Mouse (Mus musculus): Measurements from ENCODE around the gene Senp5. TPM values are rescaled to one million over a fixed set of nuclear protein-coding genes. Genes with fewer than 3 reads are reported as not detected.
"Not testable (repeated sequence)": the region's sequence is repeated elsewhere in the genome, so short reads cannot be mapped to it uniquely, and the experiment has no call there.

Gene Senp5
- polyA plus RNA-seq, 1 experiment from 2014 or later = 9.8 TPM

DNA sequence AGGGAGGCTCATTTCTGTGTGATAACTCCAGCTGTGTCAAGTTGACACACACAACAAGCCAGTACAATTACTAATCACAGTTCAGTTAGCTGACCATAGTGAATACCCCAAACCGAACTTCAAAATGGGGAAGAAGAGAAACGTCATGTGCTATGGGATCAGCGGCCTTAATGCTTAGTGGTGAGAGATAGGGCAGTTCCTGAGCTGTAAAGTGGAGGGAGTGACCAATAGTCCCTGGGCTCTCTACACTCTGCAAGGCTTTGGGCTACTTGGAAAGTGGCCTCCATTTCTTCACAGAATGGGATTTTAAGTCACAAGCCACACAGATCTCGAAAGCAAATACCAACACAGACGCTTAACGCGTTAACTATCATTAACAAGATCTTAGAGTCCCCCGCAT is 55.8 kb downstream of the Senp5 start:
- peak overlapping the region; percentile 93 for H3K4me2 ChIP-seq
- H3K9me3 ChIP-seq (replicated peaks; ENCODE audit: control insufficient read depth, low read length) = no peaks in the 10 kb centered on the region
- ATAC-seq (replicated peaks; ENCODE audit: insufficient number of reproducible peaks, low FRiP score, low TSS enrichment) = no peak
- peak overlapping the region; percentile 96; the same call in 1 of the 2 replicates for H3K27ac ChIP-seq (ENCODE audit: low read depth, low read length)
- peak overlapping the region; percentile 98 for H3K9ac ChIP-seq (ENCODE audit: low read depth, low read length)
- H3K4me1 ChIP-seq (ENCODE audit: control insufficient read depth, insufficient read depth, low read length) = peaks cover 16% of the 10 kb centered on the region
- H3K27me3 ChIP-seq (ENCODE audit: control insufficient read depth, insufficient read depth, low read length) = no peaks in the 10 kb centered on the region
- H3K4me3 ChIP-seq (ENCODE audit: low read depth, low read length) = peak overlapping the region; percentile 85
- 25% methylated on average over 8 of the region's 8 CpGs for WGBS (ENCODE audit: insufficient replicate concordance)
- no peaks in the 10 kb centered on the region for H3K36me3 ChIP-seq (ENCODE audit: control insufficient read depth, insufficient read depth, low read length)

DNA sequence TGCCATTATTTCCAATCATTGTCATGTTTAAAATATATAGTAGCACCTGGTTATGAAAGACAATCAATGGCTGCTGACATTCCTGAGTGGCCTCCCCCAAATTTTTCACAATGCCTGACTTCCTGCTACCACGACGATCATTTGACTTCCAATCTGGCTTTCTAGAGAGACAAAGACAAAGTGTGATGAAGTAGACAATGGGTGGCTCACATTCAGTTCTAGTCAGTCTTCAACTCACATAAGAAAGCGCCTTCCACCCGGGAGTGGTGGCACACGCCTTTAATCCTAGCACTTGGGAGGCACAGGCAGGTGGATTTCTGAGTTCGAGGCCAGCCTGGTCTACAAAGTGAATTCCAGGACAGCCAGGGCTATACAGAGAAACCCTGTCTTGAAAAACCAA is 57.1 kb downstream of the Senp5 start:
- not testable (repeated sequence) for H3K27me3 ChIP-seq (ENCODE audit: control insufficient read depth, insufficient read depth, low read length); H3K36me3 ChIP-seq (ENCODE audit: control insufficient read depth, insufficient read depth, low read length); H3K27ac ChIP-seq (ENCODE audit: low read depth, low read length); H3K9me3 ChIP-seq (replicated peaks; ENCODE audit: control insufficient read depth, low read length); H3K9ac ChIP-seq (ENCODE audit: low read depth, low read length); H3K4me3 ChIP-seq (ENCODE audit: low read depth, low read length); ATAC-seq (replicated peaks; ENCODE audit: insufficient number of reproducible peaks, low FRiP score, low TSS enrichment); H3K4me2 ChIP-seq
- WGBS (ENCODE audit: insufficient replicate concordance) = 85% methylated on average over 6 of the region's 6 CpGs
- peaks cover 16% of the 10 kb centered on the region for H3K4me1 ChIP-seq (ENCODE audit: control insufficient read depth, insufficient read depth, low read length)

DNA sequence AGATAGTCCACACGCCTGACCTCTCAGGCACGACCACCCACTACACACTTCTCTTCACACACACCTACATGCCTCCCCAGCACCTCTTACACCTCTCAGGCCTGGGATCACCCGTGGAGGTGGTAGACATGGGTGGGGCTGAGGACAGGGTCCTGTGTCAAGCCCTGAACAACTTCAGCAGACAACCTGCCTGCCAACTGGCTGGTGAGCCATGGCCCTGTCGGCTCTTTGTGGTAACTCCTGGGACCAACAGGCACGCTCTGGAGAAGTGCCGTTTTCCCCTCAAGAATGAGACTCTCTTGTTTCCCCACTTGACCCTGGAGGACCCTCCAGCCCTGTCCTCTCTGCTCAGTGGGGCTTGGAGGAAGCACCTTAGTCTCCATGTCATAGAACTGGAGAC is 57.7 kb downstream of the Senp5 start:
- Histone ChIP-seq H3K36me3 (ENCODE audit: control insufficient read depth, insufficient read depth, low read length) (no peaks in the 10 kb centered on the region), H3K4me2 (no peak overlapping the region), H3K4me1 (ENCODE audit: control insufficient read depth, insufficient read depth, low read length) (peaks cover 16% of the 10 kb centered on the region), H3K27me3 (ENCODE audit: control insufficient read depth, insufficient read depth, low read length) (no peaks in the 10 kb centered on the region), H3K4me3 (ENCODE audit: low read depth, low read length) (no peak overlapping the region), H3K9ac (ENCODE audit: low read depth, low read length) (no peak overlapping the region), H3K27ac (ENCODE audit: low read depth, low read length) (no peak overlapping the region), H3K9me3 (replicated peaks; ENCODE audit: control insufficient read depth, low read length) (no peaks in the 10 kb centered on the region)
- WGBS (ENCODE audit: insufficient replicate concordance) = 79% methylated on average over 6 of the region's 6 CpGs
- ATAC-seq (replicated peaks; ENCODE audit: insufficient number of reproducible peaks, low FRiP score, low TSS enrichment) = no peak

DNA sequence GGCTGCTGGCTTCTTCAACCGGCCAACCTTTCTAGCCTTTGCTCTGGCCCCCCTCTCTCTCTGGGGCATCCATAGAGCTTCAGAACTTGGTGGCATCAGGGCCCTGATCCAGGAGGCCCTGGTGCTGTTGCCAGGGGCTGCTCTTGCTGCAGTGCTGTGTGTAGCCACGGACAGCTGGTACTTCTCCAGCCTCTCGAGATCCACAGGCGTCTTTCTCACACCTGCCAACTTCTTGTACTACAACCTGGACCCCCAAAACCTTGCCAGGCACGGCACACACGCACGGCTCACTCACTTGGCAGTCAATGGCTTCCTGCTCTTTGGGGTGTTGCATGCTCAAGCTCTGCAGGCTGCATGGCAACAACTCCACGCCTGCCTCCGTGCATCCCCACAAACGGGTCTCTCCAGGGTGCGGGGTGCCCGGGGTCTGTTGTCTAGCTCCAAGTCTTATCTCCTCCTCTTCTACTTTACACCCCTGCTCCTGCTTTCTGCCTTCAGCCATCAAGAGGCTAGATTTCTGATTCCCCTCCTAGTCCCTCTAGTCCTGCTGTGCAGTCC is 58.3 kb downstream of the Senp5 start:
- no peak for ATAC-seq (replicated peaks; ENCODE audit: insufficient number of reproducible peaks, low FRiP score, low TSS enrichment)
- H3K36me3 ChIP-seq (ENCODE audit: control insufficient read depth, insufficient read depth, low read length) = no peaks in the 10 kb centered on the region
- H3K4me2 ChIP-seq = no peak overlapping the region
- 85% methylated on average over 12 of the region's 12 CpGs for WGBS (ENCODE audit: insufficient replicate concordance)
- no peaks in the 10 kb centered on the region for H3K27me3 ChIP-seq (ENCODE audit: control insufficient read depth, insufficient read depth, low read length)
- H3K27ac ChIP-seq (ENCODE audit: low read depth, low read length) = no peak overlapping the region
- no peak overlapping the region for H3K9ac ChIP-seq (ENCODE audit: low read depth, low read length)
- no peaks in the 10 kb centered on the region for H3K9me3 ChIP-seq (replicated peaks; ENCODE audit: control insufficient read depth, low read length)
- peaks cover 16% of the 10 kb centered on the region for H3K4me1 ChIP-seq (ENCODE audit: control insufficient read depth, insufficient read depth, low read length)
- H3K4me3 ChIP-seq (ENCODE audit: low read depth, low read length) = no peak overlapping the region

DNA sequence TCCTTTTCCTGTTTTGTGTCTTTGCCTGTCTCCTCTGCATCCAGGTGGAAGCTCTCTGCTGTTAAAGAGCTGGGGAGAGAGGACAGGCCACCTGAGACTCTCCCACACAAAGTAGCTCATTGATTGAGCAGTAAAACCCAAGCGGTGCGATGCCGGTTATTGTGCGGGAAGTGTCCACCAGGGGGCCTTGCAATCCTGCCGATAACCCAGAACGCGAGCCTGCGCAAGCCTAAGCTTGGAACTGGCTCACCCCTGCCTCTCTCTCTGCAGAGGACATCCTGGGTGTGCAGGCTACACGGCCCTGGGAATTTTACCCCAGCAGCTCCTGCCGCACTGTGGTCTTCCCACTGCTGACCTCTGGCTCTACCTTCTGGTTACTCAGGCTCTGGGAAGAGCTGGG is 59.1 kb downstream of the Senp5 start:
- Histone ChIP-seq H3K27ac (ENCODE audit: low read depth, low read length) (no peak overlapping the region), H3K4me1 (ENCODE audit: control insufficient read depth, insufficient read depth, low read length) (peaks cover 9% of the 10 kb centered on the region), H3K4me3 (ENCODE audit: low read depth, low read length) (no peak overlapping the region), H3K9ac (ENCODE audit: low read depth, low read length) (no peak overlapping the region; the same call in 1 of the 2 replicates), H3K4me2 (no peak overlapping the region), H3K27me3 (ENCODE audit: control insufficient read depth, insufficient read depth, low read length) (no peaks in the 10 kb centered on the region), H3K9me3 (replicated peaks; ENCODE audit: control insufficient read depth, low read length) (no peaks in the 10 kb centered on the region), H3K36me3 (ENCODE audit: control insufficient read depth, insufficient read depth, low read length) (no peaks in the 10 kb centered on the region)
- ATAC-seq (replicated peaks; ENCODE audit: insufficient number of reproducible peaks, low FRiP score, low TSS enrichment) = no peak
- 4% methylated on average over 10 of the region's 10 CpGs for WGBS (ENCODE audit: insufficient replicate concordance)

DNA sequence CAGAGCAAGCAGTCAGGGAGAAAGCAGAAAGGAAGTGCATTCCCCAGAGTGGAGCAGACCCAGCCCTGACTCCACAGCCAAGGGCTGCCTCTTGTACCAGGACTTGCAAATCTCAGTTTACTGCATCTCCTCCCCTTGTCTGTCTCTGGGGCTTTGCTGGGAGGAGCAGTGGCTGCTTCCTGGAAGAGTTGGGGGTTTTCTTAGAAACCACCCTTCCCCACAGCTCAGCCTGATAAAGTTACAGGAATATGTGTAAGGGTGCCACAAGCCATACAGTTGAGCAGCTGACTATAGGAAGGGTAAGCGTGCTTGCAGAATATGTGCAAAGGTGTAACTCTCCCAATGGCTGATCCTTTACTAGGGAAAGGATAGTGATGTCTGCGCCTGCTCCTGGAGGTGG is 62.5 kb downstream of the Senp5 start:
- Histone ChIP-seq H3K4me2 (no peak overlapping the region), H3K27ac (ENCODE audit: low read depth, low read length) (no peak overlapping the region), H3K36me3 (ENCODE audit: control insufficient read depth, insufficient read depth, low read length) (no peaks in the 10 kb centered on the region), H3K4me3 (ENCODE audit: low read depth, low read length) (no peak overlapping the region), H3K27me3 (ENCODE audit: control insufficient read depth, insufficient read depth, low read length) (peaks cover 8% of the 10 kb centered on the region), H3K9me3 (replicated peaks; ENCODE audit: control insufficient read depth, low read length) (no peaks in the 10 kb centered on the region), H3K4me1 (ENCODE audit: control insufficient read depth, insufficient read depth, low read length) (no peaks in the 10 kb centered on the region), H3K9ac (ENCODE audit: low read depth, low read length) (no peak overlapping the region)
- no peak for ATAC-seq (replicated peaks; ENCODE audit: insufficient number of reproducible peaks, low FRiP score, low TSS enrichment)
- WGBS (ENCODE audit: insufficient replicate concordance) = 43% methylated on average over 2 of the region's 2 CpGs

DNA sequence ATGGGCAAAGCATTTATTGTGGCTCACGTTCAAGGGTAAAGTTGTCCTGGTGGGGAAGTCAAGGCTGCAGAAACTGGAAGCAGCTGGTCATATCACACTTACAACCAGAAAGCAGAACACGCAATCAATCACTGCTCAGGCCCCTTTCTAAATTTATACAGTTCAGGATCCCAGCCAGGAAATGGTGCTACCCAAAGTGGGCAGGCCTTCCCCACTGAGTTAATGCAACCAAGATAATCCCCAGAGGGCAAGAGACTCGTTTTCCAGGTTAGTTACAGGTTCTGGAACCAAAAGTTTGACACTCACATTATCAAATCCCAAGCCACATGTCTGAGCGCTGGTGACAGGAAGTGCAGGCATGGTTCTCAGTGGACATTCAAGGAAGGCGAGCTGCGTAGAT is 64.2 kb downstream of the Senp5 start:
- no peak overlapping the region for H3K4me3 ChIP-seq (ENCODE audit: low read depth, low read length)
- H3K36me3 ChIP-seq (ENCODE audit: control insufficient read depth, insufficient read depth, low read length) = no peaks in the 10 kb centered on the region
- peaks cover 11% of the 10 kb centered on the region for H3K4me1 ChIP-seq (ENCODE audit: control insufficient read depth, insufficient read depth, low read length)
- H3K9me3 ChIP-seq (replicated peaks; ENCODE audit: control insufficient read depth, low read length) = no peaks in the 10 kb centered on the region
- H3K27ac ChIP-seq (ENCODE audit: low read depth, low read length) = no peak overlapping the region
- peaks cover 26% of the 10 kb centered on the region for H3K27me3 ChIP-seq (ENCODE audit: control insufficient read depth, insufficient read depth, low read length)
- H3K9ac ChIP-seq (ENCODE audit: low read depth, low read length) = no peak overlapping the region
- no peak overlapping the region for H3K4me2 ChIP-seq
- WGBS (ENCODE audit: insufficient replicate concordance) = 60% methylated on average over 6 of the region's 6 CpGs
- ATAC-seq (replicated peaks; ENCODE audit: insufficient number of reproducible peaks, low FRiP score, low TSS enrichment) = no peak

DNA sequence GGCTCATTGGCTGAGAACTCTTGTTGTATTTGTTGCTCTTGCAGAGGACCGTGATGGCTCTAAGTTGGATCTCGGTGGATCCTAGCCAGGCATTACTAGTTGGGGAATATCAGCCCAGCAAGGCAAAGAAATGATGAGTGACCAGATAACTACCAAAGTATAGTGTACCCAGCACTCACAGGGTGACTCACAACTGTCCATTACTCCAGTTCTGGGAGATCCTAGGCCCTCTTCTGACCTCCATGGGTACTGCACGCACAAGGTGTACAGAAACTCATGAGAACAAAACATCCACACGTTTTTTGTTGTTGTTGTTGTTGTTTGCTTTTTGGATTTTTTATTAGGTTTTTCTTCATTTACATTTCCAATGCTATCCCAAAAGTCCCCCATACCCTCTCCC is 66.5 kb downstream of the Senp5 start:
- Histone ChIP-seq H3K9ac (ENCODE audit: low read depth, low read length) (no peak overlapping the region), H3K4me1 (ENCODE audit: control insufficient read depth, insufficient read depth, low read length) (peaks cover 15% of the 10 kb centered on the region), H3K9me3 (replicated peaks; ENCODE audit: control insufficient read depth, low read length) (no peaks in the 10 kb centered on the region), H3K36me3 (ENCODE audit: control insufficient read depth, insufficient read depth, low read length) (no peaks in the 10 kb centered on the region), H3K4me3 (ENCODE audit: low read depth, low read length) (no peak overlapping the region), H3K4me2 (no peak overlapping the region), H3K27me3 (ENCODE audit: control insufficient read depth, insufficient read depth, low read length) (peaks cover 39% of the 10 kb centered on the region), H3K27ac (ENCODE audit: low read depth, low read length) (no peak overlapping the region)
- WGBS (ENCODE audit: insufficient replicate concordance) = 76% methylated on average over 4 of the region's 4 CpGs
- no peak for ATAC-seq (replicated peaks; ENCODE audit: insufficient number of reproducible peaks, low FRiP score, low TSS enrichment)

Data from heart, embryonic 11.5 days (tissue).